Mouse (Mus musculus) heart, adult 2 months (tissue): ENCODE measurements around the gene Ralgps1.

ENCODE experiments used
- CTCF ChIP-seq: fragments of 200-600 bp; IDR thresholded peaks from 2 replicates; pipeline ENCODE4 v1.8.1; 2022; ENCODE audit warnings: antibody characterized with exemption, mild to moderate bottlenecking, moderate library complexity
- EP300 ChIP-seq: fragments of 200-500 bp; IDR thresholded peaks from 2 replicates; pipeline ENCODE4 v1.6.1; 2011; ENCODE audit warnings: low read depth, low read length, control low read depth; ENCODE audit not compliant: insufficient read depth
- POLR2A ChIP-seq: fragments of 200-500 bp; IDR thresholded peaks from 2 replicates; pipeline ENCODE4 v1.6.1; 2011; ENCODE audit warnings: mild to moderate bottlenecking, low read depth, low read length, control low read depth; ENCODE audit not compliant: insufficient read depth

DNA sequence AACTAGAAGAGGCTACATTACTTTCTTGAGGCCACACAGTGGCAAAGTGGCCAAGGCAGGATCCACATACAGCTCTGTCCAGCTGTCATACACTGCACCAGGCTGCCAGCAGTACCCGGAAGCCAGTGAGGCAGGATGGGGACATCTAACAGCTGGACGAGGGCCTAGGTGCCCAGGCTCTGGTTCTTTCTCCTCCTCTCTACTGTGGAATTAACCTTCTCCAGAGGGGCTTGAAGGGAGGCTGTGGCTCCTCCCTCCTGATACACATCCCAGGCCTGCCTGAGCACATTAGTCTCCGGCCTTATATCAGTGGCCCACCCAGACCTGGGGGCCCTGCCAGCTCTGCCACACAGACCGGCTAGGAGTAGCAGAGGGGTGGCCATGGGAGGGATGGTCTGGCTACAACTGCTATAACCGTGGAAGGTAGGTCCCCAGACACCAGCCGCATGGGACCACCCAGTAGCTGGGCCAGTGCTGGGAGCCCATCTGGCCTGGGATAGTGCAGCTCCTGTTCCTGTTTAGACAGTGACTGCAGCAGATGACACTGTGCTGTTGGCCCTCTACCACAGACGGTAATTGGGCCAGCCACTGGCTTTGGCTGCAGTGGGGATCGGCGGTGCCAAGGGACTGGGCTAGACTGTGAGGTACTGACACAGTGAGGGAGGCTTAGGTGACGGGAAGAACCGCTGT is 192.9 kb downstream of the Ralgps1 start:
- TF ChIP-seq CTCF (no peak), POLR2A (no peak), EP300 (no peak)
